Mouse (Mus musculus): ENCODE data around the gene Ctdnep1.

DNA sequence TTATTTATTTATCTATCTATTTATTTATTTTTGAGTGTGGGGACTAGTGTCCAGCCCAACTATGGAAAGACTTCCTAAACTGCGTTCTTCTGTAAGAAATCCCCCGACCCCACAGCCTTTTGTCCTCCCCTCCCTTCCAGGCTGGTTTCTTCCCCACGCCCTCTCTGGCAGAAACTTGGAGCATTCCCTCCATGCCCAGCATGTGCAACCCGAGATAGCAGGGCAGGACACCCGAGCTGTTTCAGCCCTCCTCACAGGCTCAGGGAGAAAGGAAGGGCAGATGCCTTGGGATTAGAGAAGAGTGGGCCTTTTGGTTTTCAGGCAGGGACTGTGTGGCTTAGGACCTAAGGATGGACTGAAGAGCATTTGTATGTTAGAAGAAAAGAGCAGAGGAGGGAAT is 1.9 kb downstream of the Ctdnep1 start:
- TF ChIP-seq CTCF (IDR thresholded peaks at IDR 0.05; ENCODE audit: low read depth, low read length) (no peak), POLR2AphosphoS5 (IDR thresholded peaks at IDR 0.05; ENCODE audit: insufficient replicate concordance, low read depth, low read length) (no peak), GATA1 (IDR thresholded peaks at IDR 0.05; ENCODE audit: borderline replicate concordance, low read length) (no peak), TAL1 (conservative IDR thresholded peaks at IDR 0.05; ENCODE audit: low read depth, low read length) (no peak), GATA2 (IDR thresholded peaks at IDR 0.05; ENCODE audit: borderline replicate concordance, low read depth, low read length) (no peak)
